Mouse (Mus musculus): Measurements from ENCODE around the gene Sh3bgrl. TPM values are rescaled to one million over a fixed set of nuclear protein-coding genes. Genes with fewer than 3 reads are reported as not detected.
A peak's percentile ranks its signal among the peaks of the same experiment; 100 is the strongest.

Sh3bgrl gene
- polyA plus RNA-seq, 1 experiment from 2014 or later, result 127 TPM

GRCm38 (mm10) chrX:109136820-109137219 is 41.7 kb downstream of the Sh3bgrl start:
- TF ChIP-seq CTCF (IDR thresholded peaks at IDR 0.05), result no peak
- TF ChIP-seq EP300 (IDR thresholded peaks at IDR 0.05), result no peak
- DNase-seq (ENCODE audit: low spot score) (no peak), ATAC-seq (no peak)
- Histone ChIP-seq H3K27ac (ENCODE audit: low read length) (0 out of 2 replicates have a peak overlapping the region, but pooled peaks have one; percentile 33), H3K9me3 (ENCODE audit: low read length) (no peaks in the 10 kb centered on the region), H3K9ac (replicated peaks; ENCODE audit: low read depth) (no peak overlapping the region), H3K4me2 (replicated peaks; ENCODE audit: low read depth, low read length) (no peak overlapping the region), H3K27me3 (replicated peaks; ENCODE audit: insufficient read depth, low read length) (no peaks in the 10 kb centered on the region), H3K4me3 (ENCODE audit: low read depth, low read length) (no peak overlapping the region), H3K36me3 (ENCODE audit: insufficient read depth, low read length) (no peaks in the 10 kb centered on the region), H3K4me1 (ENCODE audit: insufficient read depth, low read depth, low read length) (no peaks in the 10 kb centered on the region; the same call in 1 of the 2 replicates)
- WGBS, result 42% methylated on average over 2 of the region's 2 CpGs

DNA sequence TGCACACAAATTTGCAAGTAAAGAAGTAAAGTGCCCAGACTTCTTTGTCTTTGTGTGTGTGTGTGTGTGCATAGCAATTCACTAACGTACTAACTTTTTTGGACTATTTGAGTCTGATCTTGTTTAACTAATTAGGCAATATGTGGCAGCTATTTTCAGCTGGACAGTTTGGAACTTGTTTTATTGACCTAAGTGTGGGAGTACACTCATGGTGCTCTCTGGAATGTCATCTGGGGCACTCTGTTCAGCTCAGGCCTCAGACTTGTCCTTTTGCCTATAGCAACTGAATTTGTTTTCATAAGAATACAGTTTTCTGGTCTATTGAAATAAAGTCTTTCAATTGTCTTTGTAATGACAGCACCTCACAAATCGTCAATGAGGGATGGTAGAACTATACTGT is 42.1 kb downstream of the Sh3bgrl start:
- no peak overlapping the region for H3K27ac ChIP-seq (ENCODE audit: low read length)
- TF ChIP-seq EP300 (IDR thresholded peaks at IDR 0.05), result no peak
- TF ChIP-seq CTCF (IDR thresholded peaks at IDR 0.05), result no peak
- no peaks in the 10 kb centered on the region for H3K27me3 ChIP-seq (replicated peaks; ENCODE audit: insufficient read depth, low read length)
- H3K4me1 ChIP-seq (ENCODE audit: insufficient read depth, low read depth, low read length), result no peaks in the 10 kb centered on the region; the same call in 1 of the 2 replicates
- DNase-seq (ENCODE audit: low spot score) (peak; percentile 45), ATAC-seq (no peak; the same call in 1 of the 2 replicates)
- H3K4me3 ChIP-seq (ENCODE audit: low read depth, low read length), result no peak overlapping the region
- no peaks in the 10 kb centered on the region for H3K36me3 ChIP-seq (ENCODE audit: insufficient read depth, low read length)
- 34% methylated on average over 2 of the region's 2 CpGs for WGBS
- H3K9me3 ChIP-seq (ENCODE audit: low read length), result no peaks in the 10 kb centered on the region
- H3K4me2 ChIP-seq (replicated peaks; ENCODE audit: low read depth, low read length), result no peak overlapping the region
- H3K9ac ChIP-seq (replicated peaks; ENCODE audit: low read depth), result no peak overlapping the region

DNA sequence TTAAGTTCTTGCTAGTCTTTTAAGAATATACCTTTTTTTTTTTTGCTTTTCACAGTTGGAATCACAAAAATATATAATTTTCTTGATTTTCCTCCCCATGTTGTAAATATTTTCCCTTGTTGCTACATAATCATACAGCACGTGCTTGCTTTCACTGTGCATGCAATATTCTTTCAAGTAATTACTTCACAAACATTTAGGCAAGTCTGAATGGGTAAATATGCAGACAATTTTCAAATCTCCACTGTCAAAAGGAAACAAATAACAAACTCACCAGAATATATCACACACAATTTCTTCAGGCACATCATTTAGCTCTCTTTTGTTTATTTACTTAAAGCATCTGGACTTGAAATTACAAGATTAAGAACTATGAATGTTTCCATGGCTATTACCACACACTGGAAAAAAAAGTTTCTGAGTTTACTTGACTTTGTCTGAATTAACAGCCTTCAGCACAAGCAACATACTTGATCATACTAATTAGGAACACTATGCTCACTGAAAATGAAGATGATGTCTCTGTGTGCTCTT is 46.2 kb downstream of the Sh3bgrl start:
- no peak overlapping the region for H3K4me2 ChIP-seq (replicated peaks; ENCODE audit: low read depth, low read length)
- no peak overlapping the region for H3K4me3 ChIP-seq (ENCODE audit: low read depth, low read length)
- H3K27me3 ChIP-seq (replicated peaks; ENCODE audit: insufficient read depth, low read length), result no peaks in the 10 kb centered on the region
- no peaks in the 10 kb centered on the region; the same call in 1 of the 2 replicates for H3K4me1 ChIP-seq (ENCODE audit: insufficient read depth, low read depth, low read length)
- peak overlapping the region; percentile 76 for H3K27ac ChIP-seq (ENCODE audit: low read length)
- WGBS, result 25% methylated on average over 1 of the region's 1 CpGs
- no peaks in the 10 kb centered on the region for H3K36me3 ChIP-seq (ENCODE audit: insufficient read depth, low read length)
- H3K9ac ChIP-seq (replicated peaks; ENCODE audit: low read depth), result no peak overlapping the region
- no peak for TF ChIP-seq EP300 (IDR thresholded peaks at IDR 0.05)
- no peak for TF ChIP-seq CTCF (IDR thresholded peaks at IDR 0.05)
- no peaks in the 10 kb centered on the region for H3K9me3 ChIP-seq (ENCODE audit: low read length)
- ATAC-seq, result peak; percentile 52
- peak; percentile 64 for DNase-seq (ENCODE audit: low spot score)

- Histone ChIP-seq H3K9me3 (ENCODE audit: low read length) (no peaks in the 10 kb centered on the region), H3K4me3 (ENCODE audit: low read depth, low read length) (no peak overlapping the region), H3K4me1 (ENCODE audit: insufficient read depth, low read depth, low read length) (no peaks in the 10 kb centered on the region), H3K4me2 (replicated peaks; ENCODE audit: low read depth, low read length) (no peak overlapping the region), H3K9ac (replicated peaks; ENCODE audit: low read depth) (no peak overlapping the region), H3K27ac (ENCODE audit: low read length) (peak overlapping the region; percentile 76), H3K27me3 (replicated peaks; ENCODE audit: insufficient read depth, low read length) (no peaks in the 10 kb centered on the region), H3K36me3 (ENCODE audit: insufficient read depth, low read length) (no peaks in the 10 kb centered on the region)
- 45% methylated on average over 4 of the region's 4 CpGs for whole genome bisulfite sequencing
- peak; percentile 76 for DNase-seq (ENCODE audit: low spot score)
- TF ChIP-seq CTCF (IDR thresholded peaks at IDR 0.05) (no peak), EP300 (IDR thresholded peaks at IDR 0.05) (peak; percentile 62)
- ATAC-seq, result peak; percentile 79
Measured at GRCm38 (mm10) chrX:109142281-109142680, 47.1 kb downstream of the Sh3bgrl start.

DNA sequence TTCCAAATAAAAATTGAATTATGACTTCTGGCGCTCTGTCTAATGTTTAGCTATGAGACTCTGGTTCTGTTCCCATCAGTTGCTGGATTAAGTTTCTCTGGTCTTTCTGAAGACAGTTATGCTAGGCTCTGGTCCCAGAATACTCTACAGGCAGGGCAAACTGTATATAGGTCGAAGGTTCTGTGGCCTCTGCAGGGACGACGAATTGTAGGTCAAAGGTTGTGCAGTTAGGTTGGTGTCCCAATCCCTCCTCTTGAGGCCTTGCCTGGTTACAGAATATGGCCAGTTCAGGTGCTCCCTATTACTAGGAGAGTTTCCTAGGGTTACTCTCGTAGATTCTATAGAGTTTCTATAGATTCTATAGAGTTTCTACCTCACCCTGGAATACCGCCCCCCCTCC is 50.6 kb downstream of the Sh3bgrl start:
- Histone ChIP-seq H3K9me3 (ENCODE audit: low read length) (no peaks in the 10 kb centered on the region), H3K4me3 (ENCODE audit: low read depth, low read length) (no peak overlapping the region), H3K27ac (ENCODE audit: low read length) (no peak overlapping the region), H3K9ac (replicated peaks; ENCODE audit: low read depth) (no peak overlapping the region), H3K36me3 (ENCODE audit: insufficient read depth, low read length) (no peaks in the 10 kb centered on the region), H3K27me3 (replicated peaks; ENCODE audit: insufficient read depth, low read length) (no peaks in the 10 kb centered on the region), H3K4me2 (replicated peaks; ENCODE audit: low read depth, low read length) (no peak overlapping the region), H3K4me1 (ENCODE audit: insufficient read depth, low read depth, low read length) (no peaks in the 10 kb centered on the region)
- TF ChIP-seq CTCF (IDR thresholded peaks at IDR 0.05) (no peak), EP300 (IDR thresholded peaks at IDR 0.05) (no peak)
- WGBS, result 70% methylated on average over 6 of the region's 6 CpGs
- DNase-seq (ENCODE audit: low spot score) (no peak), ATAC-seq (no peak)

DNA sequence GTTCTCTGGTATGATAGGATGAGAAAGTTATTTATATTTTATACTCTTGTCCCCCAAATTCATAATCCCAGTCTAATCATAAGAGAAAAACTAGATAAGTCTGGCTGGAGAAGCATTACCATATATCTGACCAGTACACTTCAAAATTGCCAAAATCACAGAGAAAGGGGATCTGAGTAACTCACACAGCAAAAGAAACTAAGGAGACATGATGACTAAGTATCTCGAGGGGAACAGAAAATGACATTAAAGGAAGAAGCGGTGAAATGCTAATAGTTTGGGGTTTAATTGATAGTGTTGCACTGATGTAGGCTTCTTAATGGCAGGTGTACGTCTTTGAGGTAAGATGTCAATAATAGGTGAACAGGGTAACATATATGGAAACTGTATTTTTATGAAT is 51.9 kb downstream of the Sh3bgrl start:
- no peak for TF ChIP-seq CTCF (IDR thresholded peaks at IDR 0.05)
- no peak for TF ChIP-seq EP300 (IDR thresholded peaks at IDR 0.05)
- ATAC-seq (no peak), DNase-seq (ENCODE audit: low spot score) (no peak)
- H3K9ac ChIP-seq (replicated peaks; ENCODE audit: low read depth), result no peak overlapping the region
- WGBS, result 85% methylated on average over 3 of the region's 3 CpGs
- H3K4me3 ChIP-seq (ENCODE audit: low read depth, low read length), result no peak overlapping the region
- H3K27me3 ChIP-seq (replicated peaks; ENCODE audit: insufficient read depth, low read length), result no peaks in the 10 kb centered on the region
- no peak overlapping the region for H3K4me2 ChIP-seq (replicated peaks; ENCODE audit: low read depth, low read length)
- H3K36me3 ChIP-seq (ENCODE audit: insufficient read depth, low read length), result no peaks in the 10 kb centered on the region
- H3K27ac ChIP-seq (ENCODE audit: low read length), result no peak overlapping the region
- H3K4me1 ChIP-seq (ENCODE audit: insufficient read depth, low read depth, low read length), result no peaks in the 10 kb centered on the region
- H3K9me3 ChIP-seq (ENCODE audit: low read length), result no peaks in the 10 kb centered on the region

DNA sequence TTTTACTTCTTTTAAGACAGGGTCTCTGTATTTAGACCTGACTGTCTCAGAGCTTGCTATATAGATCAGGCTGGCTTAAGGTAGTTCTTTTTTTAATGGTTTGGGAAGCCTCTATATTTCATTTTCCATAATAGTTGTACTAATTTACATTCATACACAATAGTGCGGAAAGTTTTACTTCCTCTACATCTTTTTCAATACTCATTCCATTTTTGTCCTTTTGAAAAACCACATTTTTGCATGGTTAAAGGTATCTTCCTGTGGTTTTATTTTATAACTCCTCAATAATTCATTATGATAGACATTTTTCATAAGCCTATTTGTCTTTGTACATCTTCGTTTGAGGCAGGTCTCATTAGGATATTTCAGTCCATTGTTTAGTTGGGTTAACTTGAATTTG is 56.1 kb downstream of the Sh3bgrl start:
- Histone ChIP-seq H3K4me2 (replicated peaks; ENCODE audit: low read depth, low read length) (no peak overlapping the region), H3K4me3 (ENCODE audit: low read depth, low read length) (no peak overlapping the region), H3K27me3 (replicated peaks; ENCODE audit: insufficient read depth, low read length) (no peaks in the 10 kb centered on the region), H3K36me3 (ENCODE audit: insufficient read depth, low read length) (no peaks in the 10 kb centered on the region), H3K4me1 (ENCODE audit: insufficient read depth, low read depth, low read length) (no peaks in the 10 kb centered on the region), H3K9me3 (ENCODE audit: low read length) (no peaks in the 10 kb centered on the region), H3K9ac (replicated peaks; ENCODE audit: low read depth) (no peak overlapping the region), H3K27ac (ENCODE audit: low read length) (no peak overlapping the region)
- TF ChIP-seq EP300 (IDR thresholded peaks at IDR 0.05) (no peak), CTCF (IDR thresholded peaks at IDR 0.05) (no peak)
- no peak for DNase-seq (ENCODE audit: low spot score)
- ATAC-seq, result no peak
- WGBS, result 83% methylated on average over 2 of the region's 2 CpGs

All from lung, postnatal 0 days (tissue).